Mouse (Mus musculus): ENCODE data around the gene Pnpo.

Gene Pnpo

GRCm38 (mm10) chr11:96902639-96903635 lies 40.8 kb downstream of the Pnpo start:
- peak; percentile 42 for DNase-seq

DNA sequence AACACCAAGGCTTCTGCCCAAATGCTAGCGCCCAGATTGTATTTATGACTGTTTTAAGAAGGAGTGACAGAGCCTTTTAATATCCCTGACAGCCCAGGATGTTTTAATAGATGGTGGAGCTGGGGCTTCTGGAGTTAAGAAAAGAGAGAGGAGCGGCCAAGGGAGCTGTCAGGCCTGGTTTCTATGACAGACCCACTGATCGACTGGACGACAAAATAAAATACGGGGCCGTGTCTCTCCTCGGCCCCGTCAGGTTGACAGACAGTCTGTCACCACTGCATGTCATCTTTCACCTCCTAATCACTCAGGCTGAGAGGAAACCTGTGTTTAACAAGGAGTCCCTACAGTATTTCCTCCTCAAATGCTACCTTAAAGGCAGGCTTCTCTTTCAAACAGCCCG lies 42.5 kb downstream of the Pnpo start:
- DNase-seq, result no peak

DNA sequence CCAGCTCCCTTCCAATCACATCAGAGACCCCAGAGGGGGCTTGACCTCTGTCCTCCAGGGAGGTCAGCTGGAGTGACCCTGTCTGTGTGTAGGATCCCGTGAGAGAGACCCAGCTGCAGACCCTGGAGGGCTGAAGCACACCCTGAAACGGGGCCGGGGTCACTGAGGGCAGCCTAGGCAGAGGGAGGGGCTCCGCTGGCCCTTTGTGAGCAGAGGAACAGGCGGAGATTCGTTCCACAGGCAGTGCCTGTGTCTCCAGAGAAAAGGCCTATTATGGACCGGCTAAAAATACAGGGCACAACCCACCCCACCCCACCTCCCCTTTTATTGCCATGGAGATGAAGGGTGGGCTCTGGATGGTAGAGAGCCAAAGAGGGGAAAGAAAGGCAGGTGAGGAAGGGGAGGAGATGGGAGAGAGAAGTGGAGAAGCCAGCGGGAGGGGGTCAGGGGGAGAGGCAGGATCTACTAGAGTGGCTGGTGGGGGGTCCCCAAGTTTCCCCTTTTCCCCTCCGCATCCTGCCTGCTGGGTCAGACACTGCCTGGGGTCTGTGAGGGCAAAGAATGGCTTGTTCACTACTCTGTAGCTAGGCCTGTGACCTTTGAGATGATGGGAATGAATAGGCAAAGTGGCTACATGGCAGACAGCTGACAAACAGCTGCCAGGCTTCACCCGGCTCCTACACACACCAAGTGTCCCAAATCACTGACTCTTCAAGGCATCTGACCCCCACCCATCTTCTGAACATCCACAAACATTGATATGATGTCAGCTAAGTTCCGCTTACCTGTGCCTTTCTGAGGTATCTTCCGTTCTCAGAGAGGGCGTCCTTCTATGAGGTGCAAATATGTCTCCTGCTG lies 44.1 kb downstream of the Pnpo start:
- DNase-seq, result no peak

GRCm38 (mm10) chr11:96895886-96896285 lies 47.9 kb downstream of the Pnpo start:
- no peak for DNase-seq

DNA sequence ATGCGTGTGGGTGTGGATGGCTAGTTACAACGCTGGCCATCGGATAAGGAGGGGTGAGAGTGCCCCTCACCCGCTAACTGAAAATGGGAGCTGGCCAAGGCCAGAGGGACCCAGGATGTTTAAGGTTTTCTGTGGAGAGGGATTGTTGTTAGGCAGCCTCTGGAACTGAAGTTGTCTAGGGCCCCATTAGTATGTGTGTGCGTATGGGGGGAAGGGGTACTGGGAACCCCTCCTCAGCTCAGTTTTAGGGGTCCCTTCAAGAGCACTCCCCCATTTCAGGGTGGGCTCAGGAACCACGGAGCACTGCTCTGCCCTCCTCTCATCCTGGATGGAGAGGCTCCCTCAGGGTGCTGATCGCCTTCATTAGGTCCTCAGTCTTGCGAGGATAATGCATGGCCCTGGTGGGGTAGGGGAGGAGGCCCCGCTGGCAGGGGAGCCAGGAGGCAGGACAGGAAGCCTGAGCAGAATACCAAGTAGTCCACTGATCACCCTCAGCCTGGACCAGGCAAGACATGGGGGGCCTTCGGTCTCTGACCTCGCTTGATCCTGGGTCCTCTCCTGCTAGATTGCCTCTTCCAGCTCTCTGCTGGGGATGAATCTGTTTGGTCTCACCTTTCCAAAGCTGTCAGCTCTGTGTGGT lies 50.5 kb downstream of the Pnpo start:
- no peak for DNase-seq

GRCm38 (mm10) chr11:96891784-96892527 lies 51.8 kb downstream of the Pnpo start:
- DNase-seq, result no peak
